In genomic region chr4:150236031-150236430, GRCm38 (mm10) we compare ENCODE assay signal across 9 mouse cellular contexts. TPM values are rescaled to one million over a fixed set of nuclear protein-coding genes. Genes with fewer than 3 reads are reported as not detected.
A peak's percentile ranks its signal among the peaks of the same experiment; 100 is the strongest.
DNase-seq lines count a peak whose midpoint lies in the region; ATAC-seq and TF ChIP-seq lines count a peak whose summit lies in the region.
"Had no signal": no experiment of that assay in that cellular context is flagged by ENCODE, and none has a peak within 500 bp of the region (broad histone marks: within the 10 kb centered on the region; RNA-seq: fewer than 3 reads in every experiment).

No protein-coding gene starts in this region.

- ATAC-seq in CD4-positive, CD25-positive, alpha-beta regulatory T cell, adult 4 months, result no peak
- ATAC-seq in megakaryocyte, adult 5-6 weeks (ENCODE audit: poor library complexity, severe bottlenecking), result no peak
- no peak for ATAC-seq in limb, embryonic 15.5 days (ENCODE audit: insufficient number of reproducible peaks, low FRiP score, low TSS enrichment, low read depth)
- no peak for ATAC-seq in stomach, postnatal 0 days (ENCODE audit: low FRiP score, low TSS enrichment)
- no peak for ATAC-seq in monocyte, adult 5-6 weeks (replicated peaks; ENCODE audit: insufficient number of reproducible peaks, low FRiP score, low TSS enrichment, poor library complexity, severe bottlenecking)

- no peak for TF ChIP-seq EP300 in stomach, postnatal 0 days (optimal IDR thresholded peaks at IDR 0.05)

- H3K4me3 ChIP-seq in megakaryocyte, embryonic 14.5 days (replicated peaks), result peak overlapping the region; percentile 97
- H3K4me3 ChIP-seq in limb, embryonic 15.5 days, result peak overlapping the region; percentile 67
- H3K4me3 ChIP-seq in stomach, postnatal 0 days (ENCODE audit: low read depth, low read length), result peak overlapping the region; percentile 60; the same call in 1 of the 2 replicates

- 78% methylated on average over 8 of the region's 8 CpGs for WGBS in limb, embryonic 15.5 days
- WGBS in stomach, postnatal 0 days, result 66% methylated on average over 8 of the region's 8 CpGs

- H3K27me3 ChIP-seq in megakaryocyte, embryonic 14.5 days (replicated peaks), result peaks cover 6% of the 10 kb centered on the region
- H3K27me3 ChIP-seq in limb, embryonic 15.5 days, result no peaks in the 10 kb centered on the region
- no peaks in the 10 kb centered on the region for H3K27me3 ChIP-seq in stomach, postnatal 0 days (ENCODE audit: control insufficient read depth, insufficient read depth, low read length)

- TF ChIP-seq CTCF in stomach, postnatal 0 days (IDR thresholded peaks at IDR 0.05; ENCODE audit: low read depth), result no peak

- peaks cover 58% of the 10 kb centered on the region for H3K4me1 ChIP-seq in megakaryocyte, embryonic 14.5 days
- H3K4me1 ChIP-seq in limb, embryonic 15.5 days, result peaks cover 58% of the 10 kb centered on the region
- H3K4me1 ChIP-seq in stomach, postnatal 0 days (replicated peaks; ENCODE audit: control insufficient read depth, insufficient read depth), result 0 out of 2 replicates have a peak, but pooled peaks cover 6% of the 10 kb centered on the region

- H3K4me2 ChIP-seq in limb, embryonic 15.5 days, result peak overlapping the region; percentile 71
- peak overlapping the region; percentile 75 for H3K4me2 ChIP-seq in stomach, postnatal 0 days (replicated peaks; ENCODE audit: low read depth)

- DNase-seq in CD4-positive, CD25-positive, alpha-beta regulatory T cell, adult 2 months (ENCODE audit: low read depth, low spot score), result peak; percentile 30
- no peak for DNase-seq in stomach, postnatal 0 days (ENCODE audit: low spot score)
- no peak for DNase-seq in layer of hippocampus, adult 9-10 months (ENCODE audit: low spot score)

- H3K27ac ChIP-seq in limb, embryonic 15.5 days, result peak overlapping the region; percentile 98
- peak overlapping the region; percentile 97 for H3K27ac ChIP-seq in stomach, postnatal 0 days (replicated peaks)

- H3K9ac ChIP-seq in limb, embryonic 15.5 days, result 0 out of 2 replicates have a peak overlapping the region, but pooled peaks have one; percentile 80
- peak overlapping the region; percentile 87 for H3K9ac ChIP-seq in stomach, postnatal 0 days (ENCODE audit: low read length)

- H3K36me3 ChIP-seq in megakaryocyte, embryonic 14.5 days (replicated peaks; ENCODE audit: low read length), result peaks cover 24% of the 10 kb centered on the region
- peaks cover 9% of the 10 kb centered on the region for H3K36me3 ChIP-seq in limb, embryonic 15.5 days
- H3K36me3 ChIP-seq in stomach, postnatal 0 days (ENCODE audit: control insufficient read depth, insufficient read depth, low read length), result peaks cover 3% of the 10 kb centered on the region; the same call in 1 of the 2 replicates

- H3K9me3 ChIP-seq in megakaryocyte, embryonic 14.5 days, result no peaks in the 10 kb centered on the region
- H3K9me3 ChIP-seq in limb, embryonic 15.5 days, result no peaks in the 10 kb centered on the region
- no peaks in the 10 kb centered on the region for H3K9me3 ChIP-seq in stomach, postnatal 0 days (ENCODE audit: control insufficient read depth, low read length)

RNA-seq across cellular contexts. Expression of gene Eno1, which starts 0.5 kb away (rescaled TPM):
- 1,000 to 10,000 TPM in 1 of 2 experiments, 100 to 1,000 TPM in 1; 733 to 1,178 TPM for polyA plus RNA-seq in CD4-positive, CD25-positive, alpha-beta regulatory T cell, adult 4 months (2017; shearing (Covaris generic))
- 2,192 and 2,220 TPM in 2 replicates for polyA plus RNA-seq in megakaryocyte, embryonic 14.5 days (2012; ENCODE audit: insufficient read depth, low replicate concordance)
- total RNA-seq in megakaryocyte, adult 5-6 weeks (2015), result 382 and 422 TPM in 2 replicates
- 352 and 362 TPM in 2 replicates for total RNA-seq in megakaryocyte, adult 5-6 weeks (2017)
- 1,599 and 1,772 TPM in 2 replicates for polyA plus RNA-seq in limb, embryonic 15.5 days (2015; fragmentation: Nextera tagmentation; extraction: Ambion mirVana)
- polyA plus RNA-seq in stomach, postnatal 0 days (2015; fragmentation: Nextera tagmentation; extraction: Ambion mirVana), result 636 and 733 TPM in 2 replicates
- 240 to 351 TPM (median 288 TPM) in 3 replicates for total RNA-seq in monocyte, adult 5-6 weeks (2017)

RNA-seq across cellular contexts. Expression of gene Car6, which starts 34.9 kb away (rescaled TPM):
- polyA plus RNA-seq in CD4-positive, CD25-positive, alpha-beta regulatory T cell, adult 4 months (2017; shearing (Covaris generic)), result not detected
- not detected in 2 replicates for polyA plus RNA-seq in megakaryocyte, embryonic 14.5 days (2012; ENCODE audit: insufficient read depth, low replicate concordance)
- 0.20 and 0.39 TPM in 2 replicates for total RNA-seq in megakaryocyte, adult 5-6 weeks (2015)
- not detected in 2 replicates for total RNA-seq in megakaryocyte, adult 5-6 weeks (2017)
- 0.20 and 0.50 TPM in 2 replicates for polyA plus RNA-seq in limb, embryonic 15.5 days (2015; fragmentation: Nextera tagmentation; extraction: Ambion mirVana)
- polyA plus RNA-seq in stomach, postnatal 0 days (2015; fragmentation: Nextera tagmentation; extraction: Ambion mirVana), result 0.06 TPM in 1 of 2 replicates, not detected in the other
- not detected in 3 replicates for total RNA-seq in monocyte, adult 5-6 weeks (2017)
- total RNA-seq: left cerebral cortex, postnatal 36 days had no signal

RNA-seq across cellular contexts. Expression of gene Rere, which starts 45.4 kb away (rescaled TPM):
- polyA plus RNA-seq in CD4-positive, CD25-positive, alpha-beta regulatory T cell, adult 4 months (2017; shearing (Covaris generic)), result 10 to 100 TPM; 24.7 to 28.4 TPM
- 39.0 and 101 TPM in 2 replicates for polyA plus RNA-seq in megakaryocyte, embryonic 14.5 days (2012; ENCODE audit: insufficient read depth, low replicate concordance)
- 60.3 and 65.8 TPM in 2 replicates for total RNA-seq in megakaryocyte, adult 5-6 weeks (2015)
- total RNA-seq in megakaryocyte, adult 5-6 weeks (2017), result 16.3 and 19.1 TPM in 2 replicates
- 18.4 and 19.7 TPM in 2 replicates for polyA plus RNA-seq in limb, embryonic 15.5 days (2015; fragmentation: Nextera tagmentation; extraction: Ambion mirVana)
- polyA plus RNA-seq in stomach, postnatal 0 days (2015; fragmentation: Nextera tagmentation; extraction: Ambion mirVana), result 8.3 and 12.2 TPM in 2 replicates
- total RNA-seq in monocyte, adult 5-6 weeks (2017), result 11.1 to 34.3 TPM (median 14.5 TPM) in 3 replicates
